Mouse (Mus musculus): ENCODE results near the gene Krt24. TPM values are rescaled to one million over a fixed set of nuclear protein-coding genes. Genes with fewer than 3 reads are reported as not detected.

Gene Krt24
- polyA plus RNA-seq, 1 experiment from 2014 or later, result 0.26 TPM

DNA sequence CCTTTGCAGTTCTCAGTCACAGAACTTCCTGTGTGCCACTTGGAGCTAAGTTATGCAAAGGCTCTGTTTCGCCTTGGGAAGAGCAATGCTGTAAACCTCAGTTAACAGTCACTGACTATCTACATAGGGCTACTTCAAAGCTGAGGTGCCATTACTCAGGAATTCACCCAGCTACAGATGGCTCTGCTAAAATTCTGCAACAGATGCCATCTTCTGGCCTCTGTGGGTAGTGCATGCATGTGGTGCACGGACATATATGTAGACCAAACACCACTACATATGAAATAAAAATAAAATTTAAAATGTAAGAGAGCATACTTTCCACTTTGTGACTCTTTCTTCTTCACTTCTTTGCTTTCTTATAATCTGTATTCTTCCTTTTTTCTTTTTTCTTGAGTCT is 22.5 kb upstream of the Krt24 start:
- no peaks in the 10 kb centered on the region for H3K27me3 ChIP-seq (replicated peaks; ENCODE audit: control insufficient read depth, insufficient read depth, low read length)
- 21% methylated on average over 2 of the region's 2 CpGs for WGBS
- peak; percentile 70 for DNase-seq (ENCODE audit: low spot score)

DNA sequence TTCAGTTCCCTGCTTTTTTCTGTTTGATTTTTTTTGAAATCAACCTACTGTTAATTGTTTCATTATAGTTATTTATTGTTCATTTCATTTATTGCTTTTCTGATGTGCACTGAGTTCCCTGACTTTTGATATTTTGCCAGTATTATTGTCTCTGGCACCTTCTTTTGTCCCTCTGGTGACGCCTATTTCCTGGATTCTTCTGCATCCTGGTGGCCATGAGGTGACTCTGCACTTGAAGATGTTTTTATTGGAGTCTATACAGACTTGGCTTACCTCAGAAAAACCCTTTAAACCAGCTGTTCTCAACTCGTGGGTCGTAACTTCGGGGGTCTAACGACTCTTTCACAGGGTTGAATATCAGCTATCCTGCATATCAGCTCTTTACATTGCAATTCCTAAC is 10.0 kb upstream of the Krt24 start:
- no peaks in the 10 kb centered on the region for H3K4me1 ChIP-seq (ENCODE audit: control insufficient read depth, insufficient read depth, low read length)
- no peak overlapping the region for H3K27ac ChIP-seq (replicated peaks; ENCODE audit: low read depth, low read length)
- DNase-seq (ENCODE audit: low spot score) (no peak), ATAC-seq (ENCODE audit: low read depth) (no peak)
- no peaks in the 10 kb centered on the region for H3K27me3 ChIP-seq (replicated peaks; ENCODE audit: control insufficient read depth, insufficient read depth, low read length)
- 51% methylated on average over 5 of the region's 5 CpGs for WGBS
- H3K4me2 ChIP-seq (ENCODE audit: low read depth, low read length), result no peak overlapping the region
- no peak overlapping the region for H3K9ac ChIP-seq (ENCODE audit: low read depth, low read length)
- no peaks in the 10 kb centered on the region for H3K36me3 ChIP-seq (ENCODE audit: control insufficient read depth, insufficient read depth, low read length)
- no peak overlapping the region for H3K4me3 ChIP-seq (ENCODE audit: low read depth, low read length)
- no peaks in the 10 kb centered on the region for H3K9me3 ChIP-seq (ENCODE audit: control insufficient read depth, low read length)

More for the DNA sequence above, 22.5 kb upstream of the Krt24 start:
- Histone ChIP-seq H3K4me3 (ENCODE audit: low read depth, low read length) (no peak overlapping the region), H3K4me1 (ENCODE audit: control insufficient read depth, insufficient read depth, low read length) (no peaks in the 10 kb centered on the region), H3K9ac (ENCODE audit: low read depth, low read length) (no peak overlapping the region), H3K27ac (replicated peaks; ENCODE audit: low read depth, low read length) (no peak overlapping the region), H3K36me3 (ENCODE audit: control insufficient read depth, insufficient read depth, low read length) (no peaks in the 10 kb centered on the region), H3K9me3 (ENCODE audit: control insufficient read depth, low read length) (no peaks in the 10 kb centered on the region), H3K4me2 (ENCODE audit: low read depth, low read length) (no peak overlapping the region)
- no peak for ATAC-seq (ENCODE audit: low read depth)

DNA sequence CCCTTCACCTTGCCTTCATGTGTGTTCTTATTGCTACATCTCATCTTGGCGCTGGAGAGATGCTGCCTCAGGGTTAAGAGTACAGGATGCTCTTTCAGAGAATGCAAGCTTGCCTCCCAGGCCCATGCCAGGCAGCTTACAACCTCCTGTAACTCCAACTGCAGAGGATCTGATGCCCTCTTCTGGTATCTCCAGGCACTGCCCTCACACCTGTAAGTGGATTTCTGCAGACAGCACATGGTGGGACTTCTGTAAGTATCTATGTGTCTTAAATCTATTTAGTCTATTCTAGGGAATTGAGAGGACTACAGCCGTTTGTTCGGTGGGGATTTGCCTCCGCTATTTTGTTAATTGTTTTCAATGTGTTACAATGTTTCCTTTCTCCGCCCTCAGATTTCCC is 7.8 kb upstream of the Krt24 start:
- Histone ChIP-seq H3K9ac (ENCODE audit: low read depth, low read length) (no peak overlapping the region), H3K36me3 (ENCODE audit: control insufficient read depth, insufficient read depth, low read length) (no peaks in the 10 kb centered on the region), H3K4me1 (ENCODE audit: control insufficient read depth, insufficient read depth, low read length) (no peaks in the 10 kb centered on the region), H3K4me2 (ENCODE audit: low read depth, low read length) (no peak overlapping the region), H3K9me3 (ENCODE audit: control insufficient read depth, low read length) (no peaks in the 10 kb centered on the region), H3K4me3 (ENCODE audit: low read depth, low read length) (no peak overlapping the region), H3K27ac (replicated peaks; ENCODE audit: low read depth, low read length) (no peak overlapping the region), H3K27me3 (replicated peaks; ENCODE audit: control insufficient read depth, insufficient read depth, low read length) (no peaks in the 10 kb centered on the region)
- DNase-seq (ENCODE audit: low spot score), result peak; percentile 49
- ATAC-seq (ENCODE audit: low read depth), result no peak
- 61% methylated on average over 5 of the region's 5 CpGs for WGBS

DNA sequence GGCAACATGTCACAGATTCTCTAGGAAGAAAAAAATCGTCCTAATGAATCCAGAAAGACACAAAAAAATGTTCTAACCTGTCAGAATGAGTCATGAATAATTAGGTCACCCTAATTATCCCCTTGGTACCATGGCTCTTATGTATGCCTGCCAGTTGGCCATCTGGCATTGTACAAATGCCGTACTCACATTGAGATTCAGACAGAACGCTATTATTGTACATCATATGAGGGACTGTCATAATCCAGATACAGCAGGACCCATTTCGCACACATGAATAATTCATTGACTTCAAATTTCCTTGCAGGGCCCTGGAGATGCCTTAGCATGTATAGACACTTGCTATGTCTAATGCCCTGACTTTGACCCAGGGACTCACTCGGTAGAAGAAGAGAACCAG is 1.1 kb downstream of the Krt24 start:
- DNase-seq (ENCODE audit: low spot score), result no peak
- peaks cover 3% of the 10 kb centered on the region; the same call in 1 of the 2 replicates for H3K4me1 ChIP-seq (ENCODE audit: control insufficient read depth, insufficient read depth, low read length)
- no peak overlapping the region for H3K4me3 ChIP-seq (ENCODE audit: low read depth, low read length)
- H3K4me2 ChIP-seq (ENCODE audit: low read depth, low read length), result no peak overlapping the region
- H3K36me3 ChIP-seq (ENCODE audit: control insufficient read depth, insufficient read depth, low read length), result no peaks in the 10 kb centered on the region
- H3K27me3 ChIP-seq (replicated peaks; ENCODE audit: control insufficient read depth, insufficient read depth, low read length), result no peaks in the 10 kb centered on the region
- no peaks in the 10 kb centered on the region for H3K9me3 ChIP-seq (ENCODE audit: control insufficient read depth, low read length)
- no peak overlapping the region for H3K27ac ChIP-seq (replicated peaks; ENCODE audit: low read depth, low read length)
- no peak overlapping the region for H3K9ac ChIP-seq (ENCODE audit: low read depth, low read length)
- WGBS, result 74% methylated on average over 5 of the region's 5 CpGs
- no peak for ATAC-seq (ENCODE audit: low read depth)

DNA sequence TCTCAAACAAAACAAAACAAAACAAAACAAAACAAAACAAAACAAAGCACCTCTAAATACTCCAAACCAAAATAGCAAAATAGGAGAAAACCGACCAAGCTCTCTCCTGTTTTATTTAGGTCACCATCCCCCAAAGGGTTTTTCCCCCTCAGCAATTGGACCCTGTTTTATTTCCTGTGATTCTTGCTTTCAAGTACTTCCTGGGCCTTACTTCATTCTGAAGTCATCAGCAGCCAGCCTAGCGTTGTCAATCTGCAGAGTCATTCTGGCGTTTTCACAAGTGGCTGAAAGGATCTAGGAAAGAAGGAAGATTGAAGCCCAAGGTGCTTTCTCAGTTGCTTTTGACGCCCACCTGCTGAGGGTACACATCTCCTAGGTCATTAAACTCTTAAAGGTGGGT is 1.7 kb downstream of the Krt24 start:
- ATAC-seq (ENCODE audit: low read depth) (no peak), DNase-seq (ENCODE audit: low spot score) (no peak)
- H3K4me3 ChIP-seq (ENCODE audit: low read depth, low read length), result no peak overlapping the region
- H3K27ac ChIP-seq (replicated peaks; ENCODE audit: low read depth, low read length), result no peak overlapping the region
- no peaks in the 10 kb centered on the region for H3K36me3 ChIP-seq (ENCODE audit: control insufficient read depth, insufficient read depth, low read length)
- no peaks in the 10 kb centered on the region for H3K9me3 ChIP-seq (ENCODE audit: control insufficient read depth, low read length)
- H3K4me1 ChIP-seq (ENCODE audit: control insufficient read depth, insufficient read depth, low read length), result peaks cover 3% of the 10 kb centered on the region; the same call in 1 of the 2 replicates
- no peak overlapping the region for H3K9ac ChIP-seq (ENCODE audit: low read depth, low read length)
- H3K27me3 ChIP-seq (replicated peaks; ENCODE audit: control insufficient read depth, insufficient read depth, low read length), result no peaks in the 10 kb centered on the region
- H3K4me2 ChIP-seq (ENCODE audit: low read depth, low read length), result no peak overlapping the region
- WGBS, result 49% methylated on average over 4 of the region's 4 CpGs

DNA sequence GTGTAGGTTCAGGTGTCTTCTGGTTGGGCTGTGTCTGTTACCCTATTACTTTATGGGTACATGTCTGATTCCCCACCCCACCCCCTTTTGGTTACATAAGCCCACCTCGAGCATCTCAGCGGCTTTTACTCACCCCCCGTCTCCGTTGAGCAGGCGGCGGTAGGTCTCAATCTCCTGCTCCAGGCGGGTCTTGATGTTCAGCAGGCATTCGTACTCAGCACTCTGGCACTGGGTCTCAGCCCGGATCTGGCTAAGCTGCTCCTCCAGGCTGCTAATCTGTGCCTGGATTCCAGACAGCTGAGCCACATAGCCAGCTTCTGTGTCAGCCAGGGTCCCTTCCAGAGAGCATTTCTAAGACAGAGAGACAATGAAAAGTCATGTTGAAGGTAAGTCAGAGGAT is 3.9 kb downstream of the Krt24 start:
- WGBS, result 67% methylated on average over 9 of the region's 9 CpGs
- H3K4me2 ChIP-seq (ENCODE audit: low read depth, low read length), result no peak overlapping the region
- DNase-seq (ENCODE audit: low spot score), result no peak

DNA sequence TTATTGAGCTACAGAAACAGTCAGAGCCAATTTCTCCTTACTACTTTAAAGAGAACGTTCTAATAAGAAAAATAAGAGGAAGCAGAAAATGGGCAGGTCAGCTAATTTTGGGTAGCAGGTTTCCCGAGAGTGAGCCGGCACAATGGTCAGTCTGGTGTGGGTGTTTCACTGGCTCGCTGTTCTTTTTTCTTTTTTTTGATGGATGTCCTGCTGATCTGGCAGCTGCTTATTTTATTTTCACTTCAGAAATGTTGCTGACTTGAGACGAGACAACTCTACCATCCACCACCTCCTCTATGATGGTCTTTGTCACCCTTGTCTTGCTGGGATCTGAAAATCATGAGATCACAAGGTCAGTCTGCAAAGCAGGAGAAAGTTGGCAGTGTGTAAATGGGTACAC is 5.1 kb downstream of the Krt24 start:
- no peak overlapping the region for H3K27ac ChIP-seq (replicated peaks; ENCODE audit: low read depth, low read length)
- DNase-seq (ENCODE audit: low spot score) (no peak), ATAC-seq (ENCODE audit: low read depth) (no peak)
- H3K4me1 ChIP-seq (ENCODE audit: control insufficient read depth, insufficient read depth, low read length), result peaks cover 8% of the 10 kb centered on the region; the same call in 1 of the 2 replicates
- no peak overlapping the region for H3K4me3 ChIP-seq (ENCODE audit: low read depth, low read length)
- no peak overlapping the region for H3K4me2 ChIP-seq (ENCODE audit: low read depth, low read length)
- no peaks in the 10 kb centered on the region for H3K27me3 ChIP-seq (replicated peaks; ENCODE audit: control insufficient read depth, insufficient read depth, low read length)
- H3K9me3 ChIP-seq (ENCODE audit: control insufficient read depth, low read length), result no peaks in the 10 kb centered on the region
- no peak overlapping the region for H3K9ac ChIP-seq (ENCODE audit: low read depth, low read length)
- WGBS, result 71% methylated on average over 5 of the region's 5 CpGs
- H3K36me3 ChIP-seq (ENCODE audit: control insufficient read depth, insufficient read depth, low read length), result no peaks in the 10 kb centered on the region

More for the DNA sequence above, 3.9 kb downstream of the Krt24 start:
- peaks cover 9% of the 10 kb centered on the region; the same call in 1 of the 2 replicates for H3K4me1 ChIP-seq (ENCODE audit: control insufficient read depth, insufficient read depth, low read length)
- H3K9ac ChIP-seq (ENCODE audit: low read depth, low read length), result no peak overlapping the region
- no peaks in the 10 kb centered on the region for H3K9me3 ChIP-seq (ENCODE audit: control insufficient read depth, low read length)
- H3K36me3 ChIP-seq (ENCODE audit: control insufficient read depth, insufficient read depth, low read length), result no peaks in the 10 kb centered on the region
- H3K27ac ChIP-seq (replicated peaks; ENCODE audit: low read depth, low read length), result no peak overlapping the region
- H3K27me3 ChIP-seq (replicated peaks; ENCODE audit: control insufficient read depth, insufficient read depth, low read length), result no peaks in the 10 kb centered on the region
- ATAC-seq (ENCODE audit: low read depth), result no peak
- no peak overlapping the region for H3K4me3 ChIP-seq (ENCODE audit: low read depth, low read length)

DNA sequence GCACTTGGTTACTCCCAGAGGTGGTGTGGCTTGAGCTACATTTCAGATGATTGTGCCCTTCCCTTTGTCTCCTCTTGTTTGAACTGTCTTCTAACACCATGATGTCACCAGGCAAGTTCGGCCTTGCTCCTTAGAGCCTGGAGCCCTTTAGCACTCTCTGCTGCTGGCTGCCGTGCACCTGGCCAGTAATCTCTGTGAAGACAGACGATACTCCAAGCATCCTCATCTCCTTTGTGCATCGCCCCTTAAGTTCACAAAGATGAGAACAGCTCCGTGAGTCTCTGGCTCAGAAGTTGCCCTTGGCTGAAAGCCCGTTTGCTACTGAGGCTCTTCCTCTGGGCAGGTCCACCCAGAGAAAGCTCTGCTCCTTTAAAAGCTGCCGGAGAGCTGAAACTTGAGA is 8.3 kb downstream of the Krt24 start:
- no peaks in the 10 kb centered on the region for H3K27me3 ChIP-seq (replicated peaks; ENCODE audit: control insufficient read depth, insufficient read depth, low read length)
- no peaks in the 10 kb centered on the region for H3K36me3 ChIP-seq (ENCODE audit: control insufficient read depth, insufficient read depth, low read length)
- DNase-seq (ENCODE audit: low spot score), result peak; percentile 81
- no peak overlapping the region for H3K9ac ChIP-seq (ENCODE audit: low read depth, low read length)
- H3K4me3 ChIP-seq (ENCODE audit: low read depth, low read length), result no peak overlapping the region
- no peak overlapping the region for H3K27ac ChIP-seq (replicated peaks; ENCODE audit: low read depth, low read length)
- H3K4me2 ChIP-seq (ENCODE audit: low read depth, low read length), result no peak overlapping the region
- 0 out of 2 replicates have a peak, but pooled peaks cover 6% of the 10 kb centered on the region for H3K4me1 ChIP-seq (ENCODE audit: control insufficient read depth, insufficient read depth, low read length)
- ATAC-seq (ENCODE audit: low read depth), result peak; percentile 81
- H3K9me3 ChIP-seq (ENCODE audit: control insufficient read depth, low read length), result no peaks in the 10 kb centered on the region
- 25% methylated on average over 7 of the region's 7 CpGs for WGBS

DNA sequence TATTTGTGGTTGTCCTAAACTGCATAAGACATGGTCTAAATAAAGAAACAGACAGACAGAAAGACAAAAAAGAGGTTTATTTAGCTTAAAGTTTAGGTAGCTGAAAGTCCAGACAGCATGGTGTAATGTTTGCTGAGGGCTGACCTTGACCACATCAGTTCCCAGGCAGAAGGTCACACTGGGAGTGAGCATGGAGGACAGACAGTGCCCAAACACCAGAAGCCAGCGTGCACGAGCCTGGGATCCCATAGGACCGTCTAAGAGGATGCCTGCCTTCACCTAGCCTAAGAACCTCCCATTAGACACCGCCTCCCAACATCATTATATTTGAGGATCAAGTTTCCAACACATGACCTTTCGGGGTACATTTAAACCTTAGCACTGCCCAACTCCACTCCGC is 9.4 kb downstream of the Krt24 start:
- ATAC-seq (ENCODE audit: low read depth), result no peak

More for the DNA sequence above, 9.4 kb downstream of the Krt24 start:
- no peak for DNase-seq (ENCODE audit: low spot score)
- no peak overlapping the region for H3K4me2 ChIP-seq (ENCODE audit: low read depth, low read length)
- WGBS, result 63% methylated on average over 6 of the region's 6 CpGs
- no peak overlapping the region for H3K27ac ChIP-seq (replicated peaks; ENCODE audit: low read depth, low read length)
- no peak overlapping the region for H3K4me3 ChIP-seq (ENCODE audit: low read depth, low read length)
- H3K36me3 ChIP-seq (ENCODE audit: control insufficient read depth, insufficient read depth, low read length), result no peaks in the 10 kb centered on the region
- H3K9ac ChIP-seq (ENCODE audit: low read depth, low read length), result no peak overlapping the region
- H3K9me3 ChIP-seq (ENCODE audit: control insufficient read depth, low read length), result no peaks in the 10 kb centered on the region
- 0 out of 2 replicates have a peak, but pooled peaks cover 6% of the 10 kb centered on the region for H3K4me1 ChIP-seq (ENCODE audit: control insufficient read depth, insufficient read depth, low read length)
- H3K27me3 ChIP-seq (replicated peaks; ENCODE audit: control insufficient read depth, insufficient read depth, low read length), result no peaks in the 10 kb centered on the region

All from embryonic facial prominence, embryonic 14.5 days (tissue).